Mouse (Mus musculus) adrenal gland (tissue): Measurements from ENCODE around the gene Pnkd.
"Not testable (repeated sequence)": the region's sequence is repeated elsewhere in the genome, so short reads cannot be mapped to it uniquely, and the experiment has no call there.

ENCODE experiments used
- intact Hi-C: fragments of 180-260 bp; cut with DNase I; formaldehyde crosslinking; loops from one replicate; pipeline ENCODE4 v1.15.1; 2025

Gene Pnkd

DNA sequence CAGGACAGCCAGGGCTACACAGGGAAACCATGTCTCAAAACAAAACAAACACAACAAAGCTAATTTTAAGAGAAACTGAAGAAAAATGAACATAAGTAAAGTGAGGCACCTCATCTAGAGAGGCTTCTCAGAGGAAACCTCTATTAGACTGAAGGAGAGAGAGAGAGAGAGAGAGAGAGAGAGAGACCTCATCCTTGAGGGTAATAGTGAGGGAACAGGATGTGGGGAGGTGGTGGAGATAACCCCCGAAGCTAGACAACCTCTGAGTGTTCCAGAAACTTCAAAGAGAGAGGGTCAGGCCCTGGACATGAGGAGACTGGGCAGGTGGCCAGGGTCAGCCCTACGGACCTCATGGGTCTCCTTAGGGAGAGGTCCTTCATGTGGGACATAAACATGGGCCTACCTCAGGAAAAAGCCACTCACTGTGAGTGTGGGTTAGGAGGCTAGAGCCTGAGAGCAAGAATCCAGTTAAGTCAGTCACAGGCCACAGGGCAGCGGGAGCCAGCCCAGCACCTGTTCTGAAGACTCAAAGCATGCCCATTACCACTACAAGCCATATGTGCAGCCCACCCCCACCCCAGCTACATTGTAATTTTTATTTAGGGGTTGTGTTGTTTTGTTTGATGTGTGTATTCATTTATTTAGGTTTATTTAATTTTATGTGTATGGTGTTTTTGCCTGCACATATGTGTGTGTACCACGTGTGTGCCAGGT lies 31.5 kb downstream of the Pnkd start:
- intact Hi-C loops = no loop called here

DNA sequence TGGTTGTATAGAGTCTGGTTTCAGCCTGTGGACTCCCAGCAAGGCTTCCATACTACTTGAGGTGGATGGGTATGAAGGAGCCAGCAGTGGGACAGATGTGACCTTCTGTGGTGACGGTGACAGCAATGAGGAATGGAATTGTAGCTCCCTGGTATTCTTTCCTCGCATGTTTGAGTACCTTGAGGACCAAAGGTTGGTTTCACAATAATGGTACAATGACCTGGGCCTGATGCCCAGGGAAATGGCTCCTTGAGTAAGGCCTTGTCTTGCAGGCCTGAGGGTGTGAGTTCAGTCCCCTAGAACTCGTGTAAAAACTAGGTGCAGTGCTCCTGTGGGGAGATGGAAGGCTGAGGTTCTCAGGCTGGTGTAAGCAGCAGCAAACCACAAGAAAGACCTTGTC lies 34.0 kb downstream of the Pnkd start:
- intact Hi-C loops = no loop called here

DNA sequence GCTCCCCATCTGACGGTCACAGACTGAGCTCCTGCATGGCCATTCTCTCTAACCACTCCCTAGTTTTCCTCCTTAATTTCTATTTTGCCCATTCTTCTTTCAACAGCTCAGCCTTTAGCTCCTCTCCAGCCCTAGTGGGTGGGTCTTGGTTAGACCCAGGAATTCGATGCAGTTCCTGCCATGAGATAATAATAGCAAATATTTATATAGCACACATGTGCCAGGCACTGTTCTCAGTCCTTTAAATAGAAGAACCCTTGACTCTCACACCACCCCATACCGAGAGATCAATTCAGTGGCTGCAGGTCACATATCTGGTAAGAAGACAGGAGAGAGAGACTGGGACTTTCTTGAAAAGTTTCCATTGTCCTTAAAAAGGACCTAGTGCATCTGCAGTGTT lies 36.7 kb downstream of the Pnkd start:
- intact Hi-C loops = no loop called here

DNA sequence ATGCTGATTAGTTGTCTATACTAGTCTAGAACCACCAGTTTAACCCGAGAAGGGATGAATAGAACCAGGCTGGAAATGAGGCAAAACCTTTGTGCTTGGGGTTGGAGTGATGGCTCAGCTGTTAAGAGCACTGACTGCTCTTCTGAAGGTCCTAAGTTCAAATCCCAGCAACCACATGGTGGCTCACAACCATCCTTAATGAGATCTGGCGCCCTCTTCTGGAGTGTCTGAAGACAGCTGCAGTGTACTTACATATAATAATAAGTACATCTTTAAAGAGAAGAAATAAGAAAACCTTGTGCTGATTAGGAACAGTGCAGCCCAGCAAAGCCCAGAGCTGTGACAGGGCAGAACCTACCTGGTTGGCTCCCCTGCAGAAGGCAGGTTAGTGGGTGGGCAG lies 42.2 kb downstream of the Pnkd start:
- intact Hi-C loops = not testable (repeated sequence)

DNA sequence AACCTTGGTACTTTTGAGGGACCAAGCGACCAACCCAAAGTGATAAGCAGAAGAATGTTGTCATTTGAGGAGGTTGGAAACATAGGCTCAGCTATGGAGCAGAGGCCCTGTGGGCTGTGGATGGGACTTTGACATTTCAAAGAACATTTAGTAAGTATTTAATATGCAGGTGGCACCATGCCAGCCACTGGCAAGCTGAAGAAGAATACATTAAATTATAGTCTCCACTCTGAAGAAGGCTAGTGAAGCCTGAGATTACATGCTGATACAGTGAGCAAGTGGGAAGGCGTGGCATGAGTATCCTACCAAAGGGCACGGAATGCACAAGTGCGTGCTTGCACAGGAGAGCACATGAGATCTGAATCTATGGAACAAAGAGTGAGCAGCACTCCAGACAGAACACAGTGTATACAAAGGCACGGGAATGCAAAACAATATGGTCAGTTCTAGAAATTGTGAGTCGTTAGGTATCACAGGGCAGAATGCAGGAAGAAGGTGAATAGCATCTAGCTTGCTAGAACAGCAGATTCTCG lies 45.2 kb downstream of the Pnkd start:
- intact Hi-C loops = no loop called here

DNA sequence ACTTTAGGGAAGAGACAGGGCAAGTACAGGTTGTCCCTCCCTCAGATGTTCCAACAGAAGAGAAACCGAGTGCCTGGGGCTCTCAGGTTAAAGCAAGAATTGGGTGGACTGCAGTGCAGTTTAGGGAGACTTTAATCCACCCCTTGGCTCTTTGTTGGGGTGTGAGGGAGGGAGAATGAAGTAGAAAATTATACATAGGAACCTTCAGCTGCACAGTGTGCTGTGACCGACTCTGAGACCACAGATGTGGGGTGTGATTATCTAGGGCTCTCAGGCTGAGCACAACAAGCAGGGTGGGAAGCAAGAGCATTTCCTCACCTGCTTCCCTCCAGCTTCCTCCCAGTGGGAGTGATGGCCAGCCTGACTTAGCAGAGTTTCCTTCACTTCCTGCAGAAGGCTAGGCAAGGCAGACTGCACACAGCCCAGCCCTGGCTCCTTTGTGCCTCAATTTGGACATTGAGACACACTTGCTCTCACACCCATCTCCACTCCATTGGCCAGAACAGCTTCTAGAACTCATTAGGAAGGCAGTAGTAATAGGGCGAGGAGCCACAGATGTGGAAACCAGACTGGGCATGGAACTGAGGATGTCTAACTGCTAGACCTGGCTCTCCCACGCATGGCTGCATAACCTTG lies 46.4 kb downstream of the Pnkd start:
- intact Hi-C loops = no loop called here

DNA sequence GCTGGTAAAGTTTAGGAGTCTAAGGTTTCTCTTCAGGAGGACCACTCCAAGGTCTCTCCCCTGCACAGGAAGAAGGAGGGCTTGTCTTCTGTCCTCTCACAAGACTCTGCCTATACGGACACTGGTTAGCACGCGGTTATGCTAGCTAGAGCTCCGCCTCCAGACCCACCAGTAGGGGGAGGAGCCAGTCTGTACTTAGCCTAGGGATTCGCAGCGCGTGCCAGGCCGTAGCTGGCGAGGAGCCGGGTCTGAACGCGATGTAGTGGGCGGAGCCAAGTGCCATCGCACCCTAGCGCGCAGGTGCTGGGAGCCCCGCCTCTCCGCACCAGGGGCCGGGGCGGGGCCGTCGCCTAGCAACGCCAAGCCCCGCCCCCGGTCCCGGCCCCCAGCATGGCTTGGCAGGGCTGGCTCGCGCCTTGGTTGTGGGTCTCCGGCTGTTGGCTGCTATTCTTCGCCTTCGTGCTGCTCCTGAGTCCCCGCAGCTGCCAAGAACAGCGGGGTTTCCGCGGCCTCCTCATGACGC lies 47.6 kb downstream of the Pnkd start:
- intact Hi-C loops = no loop called here

DNA sequence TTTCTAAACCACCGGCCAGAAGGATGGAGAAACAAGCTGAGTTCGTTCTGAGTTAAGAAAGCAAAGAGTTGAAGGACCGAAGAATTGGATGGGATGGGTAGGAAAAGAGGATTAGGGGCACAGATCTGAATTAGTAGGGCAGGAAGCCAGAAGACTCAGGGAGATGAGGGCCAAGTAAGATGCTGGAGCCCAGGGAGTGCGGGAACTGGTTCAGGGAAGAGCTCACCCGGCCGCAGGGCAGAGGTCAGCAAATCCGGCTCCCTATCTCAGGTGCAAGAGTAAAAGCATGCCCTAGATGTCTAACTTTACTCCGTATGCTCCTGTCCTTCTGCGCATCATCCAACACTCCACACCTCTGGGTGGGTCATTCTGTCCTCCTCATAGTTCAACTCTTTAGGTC lies 48.2 kb downstream of the Pnkd start:
- intact Hi-C loops = no loop called here

DNA sequence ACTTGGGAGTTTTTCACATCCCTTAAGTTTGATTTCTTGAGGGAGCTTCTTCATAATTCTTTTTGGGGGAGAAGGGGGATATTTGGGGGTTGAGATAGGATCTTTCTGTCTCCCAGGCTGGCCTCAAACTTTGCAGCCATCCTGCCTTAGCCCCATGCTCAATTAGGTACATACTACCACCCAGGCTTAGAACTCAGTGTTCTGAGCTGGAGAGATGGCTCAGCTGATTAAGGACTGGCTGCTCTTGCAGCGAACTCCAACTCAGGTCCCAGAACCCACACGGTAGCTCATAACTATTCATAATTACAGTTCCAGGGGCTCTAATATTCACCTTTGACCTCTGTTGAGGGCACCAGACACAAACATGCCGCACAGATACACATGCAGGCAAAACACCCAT lies 49.9 kb downstream of the Pnkd start:
- intact Hi-C loops = no loop called here

DNA sequence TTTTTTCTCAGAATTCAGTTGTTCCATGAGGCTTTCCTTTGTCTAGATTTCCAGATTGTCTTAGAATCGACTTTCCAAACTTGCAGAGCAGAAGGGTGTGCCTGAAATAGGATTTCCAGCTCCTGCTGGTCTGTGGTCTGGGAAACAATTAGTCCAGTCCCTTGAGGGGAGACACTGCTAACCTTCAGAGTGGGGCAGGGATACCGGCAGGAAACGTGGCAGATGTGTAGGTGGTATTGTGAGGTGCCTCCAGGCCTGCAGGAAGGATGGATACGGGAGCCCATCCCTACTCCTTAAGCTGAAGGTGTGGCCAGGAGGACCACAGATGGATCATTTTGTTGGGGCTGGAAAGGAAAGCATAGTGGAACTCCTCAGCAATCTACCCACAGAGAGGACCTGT lies 50.3 kb downstream of the Pnkd start:
- intact Hi-C loops = no loop called here

DNA sequence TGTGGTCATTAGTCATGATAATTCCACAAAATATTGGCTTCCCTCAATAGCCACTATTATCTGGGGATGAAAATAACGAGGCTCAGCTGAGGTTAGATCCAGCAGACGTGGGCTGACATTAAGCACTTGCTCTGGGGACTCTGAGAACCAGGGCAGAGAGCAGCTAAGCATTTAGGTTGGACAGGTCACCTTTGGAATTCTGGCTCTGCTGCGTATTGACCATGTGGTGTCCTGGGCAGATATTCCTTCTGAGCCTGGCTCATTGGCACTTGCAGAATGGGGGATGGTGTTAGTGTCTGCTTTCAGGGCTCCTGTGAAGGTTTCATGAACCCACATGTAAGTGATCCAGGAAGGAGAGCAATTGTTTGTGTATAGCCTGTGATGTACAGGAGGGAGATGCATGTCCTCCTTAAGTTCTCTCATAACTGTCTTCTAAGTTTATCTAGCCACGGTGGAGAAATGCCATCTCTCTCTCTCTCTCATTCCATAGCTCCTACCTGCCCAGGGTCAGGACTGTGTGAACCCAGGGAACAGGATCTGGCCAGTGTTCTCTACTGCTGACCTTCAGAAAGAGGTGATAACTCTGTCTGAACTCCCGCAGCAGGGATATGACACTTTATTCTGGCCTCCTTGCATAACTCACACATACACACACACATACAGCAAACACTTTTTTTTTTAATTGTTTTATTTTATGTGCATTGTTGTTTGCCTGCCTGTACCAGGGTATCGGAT lies 50.9 kb downstream of the Pnkd start:
- intact Hi-C loops = no loop called here

DNA sequence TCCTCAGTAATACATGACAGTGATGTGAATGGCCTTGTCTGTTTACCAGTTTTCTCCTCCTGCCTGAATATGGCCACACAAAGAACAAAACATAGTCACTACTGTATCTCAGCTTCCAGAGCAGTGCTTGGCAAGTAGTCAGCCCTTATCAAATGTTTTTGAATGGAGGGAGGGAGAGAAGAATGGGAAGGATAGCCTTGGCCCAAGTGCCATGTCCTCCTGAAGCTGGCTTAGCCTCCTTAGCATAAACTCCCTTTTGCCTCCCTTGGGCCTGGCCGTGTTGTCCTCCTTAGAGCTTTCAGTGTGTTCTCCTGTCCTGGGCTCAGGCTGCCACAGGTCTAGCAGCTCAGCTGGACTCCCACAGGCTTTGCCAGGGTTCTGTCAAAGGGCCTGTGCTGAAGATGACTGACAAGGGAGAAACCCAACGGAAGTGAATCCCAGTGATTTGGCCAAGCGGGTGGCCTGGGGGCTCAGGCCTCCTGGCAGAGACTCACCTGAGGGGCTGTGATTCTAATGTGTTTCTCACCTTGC lies 52.6 kb downstream of the Pnkd start:
- intact Hi-C loops = no loop called here

DNA sequence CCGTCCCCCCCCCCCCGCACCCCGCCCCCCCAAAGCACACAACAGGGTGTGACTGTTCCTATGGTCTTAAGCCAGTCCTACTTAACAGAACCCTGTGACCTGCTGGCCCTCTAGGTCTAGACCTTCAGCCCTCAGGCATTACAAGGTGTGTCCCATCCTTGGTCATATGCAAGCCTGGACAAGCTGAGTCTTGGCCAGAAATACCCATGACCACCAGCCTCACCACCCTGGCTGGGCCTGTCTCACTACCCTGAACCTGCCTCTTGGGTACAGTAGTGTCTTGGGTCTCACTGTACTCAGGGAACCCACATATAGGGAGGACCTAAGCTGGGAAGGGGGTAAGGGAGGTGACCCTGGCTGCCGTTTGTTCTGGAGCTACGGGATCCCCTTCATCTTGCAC lies 53.3 kb downstream of the Pnkd start:
- intact Hi-C loops = no loop called here

DNA sequence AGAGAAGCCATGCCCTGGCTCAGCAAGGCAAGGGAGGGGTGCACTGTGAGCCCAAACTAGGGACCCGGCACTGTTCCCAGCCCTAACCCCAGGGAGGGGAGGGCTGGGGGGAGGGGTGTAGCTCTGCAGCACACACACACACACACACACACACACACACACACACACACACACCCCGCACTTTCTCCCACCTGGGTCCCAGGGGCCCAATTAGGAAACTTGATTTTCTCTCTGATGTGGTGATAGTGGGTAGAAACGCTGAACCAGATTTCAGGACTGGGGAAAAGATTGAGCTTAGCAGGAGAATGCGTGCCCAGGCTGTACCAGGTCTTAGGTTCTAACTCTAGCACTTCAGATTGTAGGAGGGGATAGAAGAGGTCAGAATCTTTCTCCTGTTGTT lies 53.9 kb downstream of the Pnkd start:
- intact Hi-C loops = no loop called here

DNA sequence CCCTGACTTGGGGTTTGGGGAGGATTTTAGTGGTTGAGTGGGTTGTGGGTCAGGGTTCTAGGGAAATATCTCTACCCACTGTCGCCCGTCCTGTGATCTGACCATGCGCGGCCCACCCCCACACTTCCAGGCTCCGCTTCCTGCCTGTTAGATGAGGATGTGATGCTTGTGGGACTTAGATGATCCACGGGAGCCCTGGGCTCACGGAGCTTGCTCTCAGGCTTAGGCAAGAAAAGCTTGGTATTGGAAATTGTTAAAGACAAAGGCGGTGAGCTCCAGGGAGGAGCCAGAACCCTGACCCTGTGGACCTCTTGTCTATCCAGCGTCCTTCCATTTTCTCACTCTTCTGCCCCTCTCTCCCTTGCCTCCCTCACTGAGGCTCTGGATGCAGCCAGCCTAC lies 55.2 kb downstream of the Pnkd start:
- intact Hi-C loops = no loop called here

DNA sequence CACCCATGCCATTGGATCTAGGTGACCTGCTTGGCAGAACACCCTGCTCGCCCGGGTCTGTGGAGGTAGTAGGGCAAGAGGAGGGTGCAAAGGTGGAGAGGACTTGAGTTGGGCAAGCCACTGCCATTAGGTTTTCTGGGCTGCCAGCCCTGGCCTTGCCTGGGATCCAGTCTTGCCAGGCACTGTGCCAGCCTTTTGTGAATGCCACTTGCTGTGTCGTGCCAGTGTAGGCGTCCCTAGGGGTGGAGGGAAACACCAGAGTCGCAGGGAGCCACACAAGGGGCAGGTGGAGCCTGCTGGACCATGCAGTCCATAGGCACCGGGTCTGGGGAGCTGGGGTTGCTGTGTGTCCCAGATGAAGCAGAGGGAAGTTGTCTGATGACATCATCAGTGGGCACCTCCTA lies 55.6 kb downstream of the Pnkd start:
- intact Hi-C loops = no loop called here

DNA sequence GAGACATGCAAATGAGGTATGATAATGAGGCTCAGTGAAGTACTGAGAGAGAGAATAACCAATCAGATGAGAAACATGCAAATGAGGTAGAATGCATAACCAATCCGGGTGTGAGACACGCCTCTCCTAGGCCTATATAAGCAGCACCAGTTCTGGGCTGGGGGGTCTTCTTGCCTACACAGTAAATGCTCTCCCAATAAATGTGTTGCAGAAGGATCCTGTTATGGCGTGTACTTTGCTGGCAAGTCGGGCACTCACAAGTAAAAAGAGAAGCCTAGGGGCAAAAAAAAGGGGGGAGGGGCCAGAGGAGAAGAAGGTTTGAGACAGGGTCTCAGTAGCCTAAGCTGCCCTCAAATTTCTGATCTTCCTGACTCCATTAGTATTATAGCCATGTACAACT lies 56.3 kb downstream of the Pnkd start:
- intact Hi-C loops = not testable (repeated sequence)

DNA sequence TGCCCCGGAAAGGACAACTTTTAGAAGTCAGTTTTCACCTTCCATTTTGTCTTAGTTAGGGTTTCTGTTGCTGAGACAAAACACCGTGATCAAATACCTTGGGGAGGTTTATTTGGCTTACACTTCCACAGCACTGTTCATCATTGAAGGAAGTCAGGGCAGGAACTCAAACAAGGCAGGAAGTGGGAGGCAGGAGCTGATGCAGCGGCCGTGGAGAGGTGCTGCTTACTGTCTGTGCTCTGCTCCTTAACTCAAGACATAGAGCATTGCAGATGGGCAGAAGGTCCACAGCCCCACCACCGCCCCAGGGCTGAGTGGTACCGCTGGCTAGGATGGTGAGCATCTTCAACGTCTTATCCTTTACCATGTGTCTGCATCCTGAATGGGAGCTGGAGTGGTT lies 57.2 kb downstream of the Pnkd start:
- intact Hi-C loops = no loop called here

DNA sequence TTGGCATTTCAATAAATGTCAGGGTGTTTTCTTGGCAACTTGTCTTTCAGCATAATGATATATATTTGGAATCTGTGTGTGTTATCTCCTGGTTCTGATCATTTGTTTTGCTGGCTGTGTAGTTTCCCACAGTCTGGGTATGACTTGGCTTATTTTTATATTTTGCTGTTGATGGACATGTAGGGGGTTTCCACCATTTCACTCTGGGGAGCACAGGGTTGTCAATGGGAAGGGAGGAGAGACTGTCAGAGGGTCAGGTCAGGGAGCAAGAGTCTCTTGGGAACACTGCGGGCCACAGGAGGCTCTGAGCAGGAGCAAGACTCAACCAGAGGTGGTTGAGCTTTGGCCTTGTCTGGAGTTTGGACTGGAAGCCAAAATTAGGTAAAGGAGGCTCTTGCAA lies 57.6 kb downstream of the Pnkd start:
- intact Hi-C loops = no loop called here

DNA sequence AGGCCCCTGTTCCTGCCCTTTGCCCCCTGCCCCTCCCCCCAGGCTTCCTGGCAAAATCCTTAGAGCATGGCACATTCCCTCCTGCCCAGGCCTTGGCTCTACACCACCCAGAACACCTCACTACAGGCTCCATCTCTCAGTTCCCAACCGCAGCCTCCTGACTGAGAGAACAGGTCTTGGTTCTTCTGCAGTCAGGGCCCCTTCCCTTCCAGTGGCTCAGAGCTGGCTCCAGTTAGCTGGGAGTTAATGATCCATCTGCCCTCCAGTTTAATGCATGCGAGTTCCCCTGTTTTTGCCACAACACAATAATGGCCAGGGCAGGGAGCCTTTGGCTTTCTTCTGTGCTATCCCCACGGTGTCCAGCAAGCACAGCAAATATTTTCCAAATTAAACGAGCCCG lies 58.4 kb downstream of the Pnkd start:
- intact Hi-C loops = no loop called here

DNA sequence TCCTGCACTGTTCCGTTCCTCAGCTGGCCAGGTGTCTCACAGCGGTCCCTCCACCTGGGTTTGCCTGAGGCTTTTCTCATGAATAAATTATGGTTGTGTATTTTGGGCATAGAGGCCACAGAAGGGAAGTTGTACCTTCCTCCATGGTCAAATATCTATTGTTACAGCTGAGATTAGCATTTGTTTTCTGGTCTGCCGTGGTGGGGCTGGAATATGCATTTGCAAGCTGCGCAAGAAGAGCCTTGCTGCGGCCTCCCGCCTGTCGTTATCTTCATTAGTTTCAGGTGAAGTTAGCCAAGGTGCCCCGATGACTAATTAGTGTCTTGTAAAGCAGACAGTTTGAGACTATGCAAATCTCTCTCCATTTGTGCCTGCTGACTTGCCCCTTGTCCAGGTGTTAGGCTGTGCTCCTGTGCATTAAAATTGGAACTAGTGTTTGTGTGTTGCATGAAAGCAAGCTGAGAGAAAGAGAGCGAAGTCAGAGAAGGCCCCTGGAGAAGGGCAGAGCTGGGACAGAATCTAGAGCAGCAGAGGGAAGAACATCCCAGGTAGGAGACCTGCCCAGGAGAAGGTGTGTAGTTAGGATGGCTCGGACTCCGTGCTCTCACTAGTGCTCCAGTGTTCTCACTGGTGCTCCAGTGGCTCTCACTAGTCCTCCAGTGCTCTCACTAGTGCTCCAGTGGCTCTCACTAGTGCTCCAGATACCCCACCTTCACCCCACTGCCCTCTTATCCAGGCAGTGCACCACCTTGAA lies 59.6 kb downstream of the Pnkd start:
- intact Hi-C loops = no loop called here
